Mouse (Mus musculus): Measurements from ENCODE around the gene Creb3. TPM values are rescaled to one million over a fixed set of nuclear protein-coding genes. Genes with fewer than 3 reads are reported as not detected.

Creb3 gene
- polyA plus RNA-seq, 1 experiment from 2014 or later = 22.3 TPM

DNA sequence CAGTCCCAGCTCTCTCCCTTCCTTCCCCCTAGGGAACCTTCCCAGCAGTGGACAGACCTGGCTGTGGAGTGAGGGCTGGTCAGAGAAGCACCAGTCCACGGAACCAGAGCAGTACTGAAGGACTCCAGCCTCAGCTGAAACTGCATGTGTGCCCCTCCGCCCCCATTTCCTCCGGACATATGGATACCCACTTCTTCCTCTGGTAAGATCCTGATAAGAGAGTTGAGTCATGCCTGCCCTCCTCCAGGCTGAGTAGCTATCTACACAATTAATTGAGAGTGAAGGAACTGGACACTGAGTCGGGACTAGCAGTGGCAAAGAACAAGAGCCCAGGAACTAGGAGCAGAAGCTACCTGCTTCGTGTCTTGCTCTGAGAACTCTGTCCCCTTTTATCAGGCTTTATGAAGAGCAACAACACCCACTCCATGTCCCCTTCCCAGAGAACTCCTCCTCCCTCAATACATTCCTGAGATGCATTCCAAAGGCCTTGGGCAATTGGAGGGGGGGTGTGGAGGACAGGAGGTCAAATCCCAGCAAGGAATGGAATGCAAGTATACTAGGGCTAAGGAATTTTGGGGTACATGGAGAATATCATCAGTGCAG, 4.0 kb upstream of the Creb3 start:
- H3K4me3 ChIP-seq (replicated peaks) = peak overlapping the region; percentile 83
- H3K9me3 ChIP-seq (replicated peaks) = no peaks in the 10 kb centered on the region
- H3K9ac ChIP-seq = peak overlapping the region; percentile 48
- 5% methylated on average over 5 of the region's 5 CpGs for WGBS (ENCODE audit: insufficient replicate concordance)
- H3K36me3 ChIP-seq (replicated peaks) = peaks cover 53% of the 10 kb centered on the region
- H3K27me3 ChIP-seq = no peaks in the 10 kb centered on the region
- H3K4me1 ChIP-seq (replicated peaks) = peaks cover 55% of the 10 kb centered on the region
- H3K4me2 ChIP-seq = peak overlapping the region; percentile 92
- no peak for ATAC-seq (ENCODE audit: insufficient read depth)
- peak overlapping the region; percentile 76 for H3K27ac ChIP-seq (replicated peaks)

DNA sequence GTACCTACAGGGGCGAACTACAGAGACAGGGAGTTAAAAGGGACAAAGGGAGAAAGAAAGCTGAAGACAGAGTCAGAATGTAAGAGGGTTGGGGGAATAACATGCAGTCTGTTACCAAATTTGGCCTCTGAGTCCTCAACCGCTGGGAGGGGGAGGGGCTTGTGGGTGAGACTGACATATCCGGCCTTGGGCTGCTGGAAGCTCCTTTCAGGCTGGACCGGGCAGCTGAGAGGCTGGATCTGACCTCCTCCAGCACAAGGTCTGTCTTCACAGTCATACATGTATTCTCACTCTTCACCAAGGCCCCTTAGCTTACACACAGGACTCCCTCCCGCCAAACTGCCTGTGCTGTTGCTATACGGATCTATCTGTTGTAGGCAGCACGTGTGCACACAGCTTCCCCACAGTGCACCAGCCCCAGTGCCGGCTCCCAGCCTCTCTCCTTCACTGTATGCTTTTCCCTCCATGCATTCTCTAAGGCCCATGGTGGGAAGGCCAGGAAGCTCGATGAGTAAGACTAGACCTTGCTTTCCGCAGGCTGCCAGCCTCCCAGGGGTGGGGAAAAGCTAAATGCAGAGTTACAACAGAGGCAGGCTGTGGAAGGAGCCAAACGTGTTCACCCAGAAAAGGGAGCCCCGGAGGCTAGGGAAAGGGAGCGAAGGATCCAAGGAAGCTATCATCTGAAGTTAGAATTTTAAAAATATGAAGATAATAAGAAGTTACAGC, 3.3 kb upstream of the Creb3 start:
- Histone ChIP-seq H3K4me1 (replicated peaks) (peaks cover 61% of the 10 kb centered on the region), H3K4me2 (peak overlapping the region; percentile 92), H3K36me3 (replicated peaks) (peaks cover 46% of the 10 kb centered on the region), H3K27ac (replicated peaks) (peak overlapping the region; percentile 76), H3K27me3 (no peaks in the 10 kb centered on the region), H3K9me3 (replicated peaks) (no peaks in the 10 kb centered on the region), H3K9ac (peak overlapping the region; percentile 48), H3K4me3 (replicated peaks) (peak overlapping the region; percentile 83)
- WGBS (ENCODE audit: insufficient replicate concordance) = 9% methylated on average over 13 of the region's 13 CpGs
- no peak for ATAC-seq (ENCODE audit: insufficient read depth)

DNA sequence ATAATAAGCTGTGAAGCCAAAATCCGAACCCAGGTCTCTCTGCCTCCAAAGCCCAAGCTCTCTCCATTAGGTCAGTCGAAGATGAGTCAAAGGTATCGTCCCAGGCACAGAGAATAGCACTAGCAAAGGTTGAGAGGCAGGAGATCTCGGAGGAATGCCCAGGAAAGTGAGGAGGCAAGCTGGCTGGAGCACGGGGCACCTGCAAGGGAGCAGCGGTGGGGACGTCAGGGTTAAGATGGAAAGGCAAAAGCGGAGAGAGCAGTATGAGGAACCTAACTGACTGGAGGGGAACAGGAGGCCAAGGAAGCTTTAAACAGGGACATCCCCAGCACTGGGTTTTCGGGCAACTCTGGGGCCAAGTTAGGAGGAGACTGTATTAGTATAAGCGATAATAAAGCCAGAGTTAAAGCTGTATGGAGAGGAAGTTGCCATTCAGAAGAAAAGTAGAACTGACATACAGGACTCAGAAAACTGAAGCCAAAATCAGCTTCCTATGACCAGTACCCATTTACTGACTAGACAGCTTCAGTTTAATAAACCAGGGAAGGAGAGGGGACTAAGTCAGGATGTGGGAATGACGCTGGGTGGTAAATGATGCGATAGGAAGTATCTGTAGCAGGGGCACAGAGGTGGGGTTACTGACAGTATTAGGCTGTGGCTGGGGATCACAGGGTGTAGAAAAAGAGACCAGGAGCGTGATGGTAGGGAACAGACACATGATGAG, 2.5 kb upstream of the Creb3 start:
- H3K27ac ChIP-seq (replicated peaks) = peak overlapping the region; percentile 100
- no peaks in the 10 kb centered on the region for H3K9me3 ChIP-seq (replicated peaks)
- peaks cover 68% of the 10 kb centered on the region for H3K4me1 ChIP-seq (replicated peaks)
- peaks cover 39% of the 10 kb centered on the region for H3K36me3 ChIP-seq (replicated peaks)
- 19% methylated on average over 13 of the region's 13 CpGs for WGBS (ENCODE audit: insufficient replicate concordance)
- H3K4me2 ChIP-seq = peak overlapping the region; percentile 92
- peak overlapping the region; percentile 93 for H3K9ac ChIP-seq
- peak overlapping the region; percentile 83 for H3K4me3 ChIP-seq (replicated peaks)
- no peaks in the 10 kb centered on the region for H3K27me3 ChIP-seq
- no peak for ATAC-seq (ENCODE audit: insufficient read depth)

DNA sequence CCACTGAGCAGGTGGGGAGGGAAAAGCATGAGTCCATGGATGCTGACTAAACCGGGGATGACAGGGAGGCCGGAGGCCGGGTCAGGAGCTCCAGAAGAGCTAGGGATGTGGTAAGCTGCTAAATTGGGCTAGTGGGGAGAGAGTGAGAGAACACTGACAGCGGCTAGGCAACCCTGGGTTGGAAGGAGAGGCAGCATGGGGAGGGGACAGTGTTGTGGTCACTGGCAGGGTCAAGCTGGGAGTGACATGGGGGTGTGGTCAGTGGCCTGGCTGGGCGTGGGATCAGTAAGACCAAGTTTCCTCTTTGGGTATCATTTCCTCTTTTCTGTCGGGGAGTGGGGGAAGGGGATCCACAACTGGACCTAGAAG, 1.9 kb upstream of the Creb3 start:
- H3K27me3 ChIP-seq = no peaks in the 10 kb centered on the region
- no peaks in the 10 kb centered on the region for H3K9me3 ChIP-seq (replicated peaks)
- peak overlapping the region; percentile 92 for H3K4me2 ChIP-seq
- peak overlapping the region; percentile 93 for H3K9ac ChIP-seq
- H3K36me3 ChIP-seq (replicated peaks) = peaks cover 39% of the 10 kb centered on the region
- H3K4me3 ChIP-seq (replicated peaks) = peak overlapping the region; percentile 83
- 6% methylated on average over 6 of the region's 6 CpGs for WGBS (ENCODE audit: insufficient replicate concordance)
- H3K4me1 ChIP-seq (replicated peaks) = peaks cover 71% of the 10 kb centered on the region
- H3K27ac ChIP-seq (replicated peaks) = peak overlapping the region; percentile 100
- ATAC-seq (ENCODE audit: insufficient read depth) = no peak

DNA sequence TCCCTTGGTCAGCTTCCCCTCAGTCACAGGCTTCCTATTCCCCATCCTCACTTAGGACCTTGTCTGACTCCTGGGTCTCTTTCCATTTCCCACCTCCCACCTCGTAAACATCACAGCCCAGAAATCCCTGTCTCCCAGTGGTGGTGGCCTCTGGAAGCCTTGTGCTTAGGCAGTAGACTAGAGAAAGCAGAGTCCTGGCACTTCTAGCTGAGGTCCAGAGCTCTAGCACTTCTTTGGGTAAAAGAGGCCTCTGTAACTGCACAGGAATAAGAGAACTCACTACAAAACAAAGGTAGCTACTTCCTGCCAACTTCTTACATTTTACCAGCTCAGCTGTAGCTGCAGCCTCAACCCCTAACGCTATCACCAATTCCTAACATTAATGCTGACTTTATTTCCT, 1.2 kb upstream of the Creb3 start:
- H3K9ac ChIP-seq = peak overlapping the region; percentile 93
- H3K4me2 ChIP-seq = peak overlapping the region; percentile 92
- H3K4me1 ChIP-seq (replicated peaks) = peaks cover 71% of the 10 kb centered on the region
- 4% methylated on average over 2 of the region's 2 CpGs for WGBS (ENCODE audit: insufficient replicate concordance)
- H3K4me3 ChIP-seq (replicated peaks) = peak overlapping the region; percentile 83
- H3K27ac ChIP-seq (replicated peaks) = peak overlapping the region; percentile 100
- peaks cover 39% of the 10 kb centered on the region for H3K36me3 ChIP-seq (replicated peaks)
- ATAC-seq (ENCODE audit: insufficient read depth) = no peak
- H3K27me3 ChIP-seq = no peaks in the 10 kb centered on the region
- no peaks in the 10 kb centered on the region for H3K9me3 ChIP-seq (replicated peaks)

DNA sequence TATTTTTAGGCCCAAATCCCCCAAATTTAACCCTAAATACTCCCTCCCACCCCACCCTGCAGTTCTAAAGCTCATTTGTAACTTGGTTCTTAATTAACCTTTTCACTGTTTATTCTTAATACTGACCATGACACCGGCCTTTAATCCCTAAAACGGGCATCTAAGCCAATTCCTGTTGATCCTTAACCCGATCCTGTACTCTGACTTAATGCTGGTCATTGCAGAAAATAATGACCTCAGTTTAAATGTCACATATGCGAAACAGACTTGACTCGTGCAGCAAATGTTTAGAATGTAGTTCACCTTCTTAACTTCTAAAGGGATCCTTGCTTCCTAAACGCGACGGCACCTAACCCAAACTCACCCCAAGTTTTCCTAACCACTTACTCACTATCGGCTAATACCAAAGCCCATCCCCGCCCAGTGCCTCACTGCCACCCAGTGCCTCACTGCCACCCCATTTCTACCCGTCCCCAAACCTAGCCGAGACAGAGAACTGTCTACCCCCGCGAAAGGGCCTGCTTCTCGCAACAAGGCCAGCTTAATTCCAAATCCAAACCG, 616 bp upstream of the Creb3 start:
- peaks cover 69% of the 10 kb centered on the region for H3K4me1 ChIP-seq (replicated peaks)
- no peaks in the 10 kb centered on the region for H3K27me3 ChIP-seq
- H3K4me2 ChIP-seq = peak overlapping the region; percentile 92
- H3K27ac ChIP-seq (replicated peaks) = peak overlapping the region; percentile 100
- peaks cover 39% of the 10 kb centered on the region for H3K36me3 ChIP-seq (replicated peaks)
- H3K4me3 ChIP-seq (replicated peaks) = peak overlapping the region; percentile 83
- ATAC-seq (ENCODE audit: insufficient read depth) = peak; percentile 68
- peak overlapping the region; percentile 93 for H3K9ac ChIP-seq
- 1% methylated on average over 16 of the region's 16 CpGs for WGBS (ENCODE audit: insufficient replicate concordance)
- no peaks in the 10 kb centered on the region for H3K9me3 ChIP-seq (replicated peaks)

DNA sequence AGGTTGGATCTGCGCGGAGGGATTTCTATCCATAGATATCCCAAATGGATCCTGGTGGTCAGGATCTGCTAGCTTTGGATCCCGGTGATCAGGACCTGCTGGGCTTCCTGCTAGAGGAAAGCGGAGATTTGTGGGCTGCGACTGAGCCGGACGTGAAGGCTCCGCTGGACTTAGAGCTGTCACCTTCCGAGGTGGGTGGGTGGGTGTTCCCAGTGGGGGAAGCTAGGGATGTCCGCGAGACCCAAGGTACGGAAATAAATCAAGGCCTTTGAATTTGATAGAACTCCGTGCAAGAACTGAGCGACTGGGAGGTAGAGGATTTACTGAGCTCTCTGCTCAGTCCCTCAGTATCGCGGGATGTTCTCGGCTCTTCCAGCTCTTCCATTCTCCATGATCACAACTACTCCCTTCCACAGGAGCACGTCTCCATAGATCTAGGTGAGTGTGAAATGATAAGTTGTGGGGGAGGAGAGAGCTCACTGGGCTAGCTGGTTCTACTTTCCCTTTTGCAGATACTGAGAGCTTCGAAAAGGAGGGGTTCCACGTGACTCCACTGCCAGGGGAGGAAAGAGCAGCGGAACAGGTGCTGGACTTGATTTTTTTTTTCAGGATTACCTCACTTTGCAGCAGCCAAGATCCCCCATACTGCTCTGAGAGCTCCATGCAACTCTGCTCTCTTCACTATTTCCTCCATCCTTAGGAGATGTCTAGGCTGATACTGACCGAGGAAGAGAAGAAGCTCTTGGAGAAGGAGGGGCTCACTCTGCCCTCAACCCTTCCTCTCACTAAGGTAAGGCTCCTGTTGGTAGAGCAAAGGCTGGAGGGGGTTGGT, 853 bp downstream of the Creb3 start:
- Histone ChIP-seq H3K4me3 (replicated peaks) (peak overlapping the region; percentile 83), H3K27ac (replicated peaks) (peak overlapping the region; percentile 100), H3K4me1 (replicated peaks) (peaks cover 55% of the 10 kb centered on the region), H3K36me3 (replicated peaks) (peaks cover 39% of the 10 kb centered on the region), H3K9me3 (replicated peaks) (no peaks in the 10 kb centered on the region), H3K4me2 (peak overlapping the region; percentile 92), H3K9ac (peak overlapping the region; percentile 93), H3K27me3 (no peaks in the 10 kb centered on the region)
- WGBS (ENCODE audit: insufficient replicate concordance) = 1% methylated on average over 22 of the region's 22 CpGs
- ATAC-seq (ENCODE audit: insufficient read depth) = no peak

DNA sequence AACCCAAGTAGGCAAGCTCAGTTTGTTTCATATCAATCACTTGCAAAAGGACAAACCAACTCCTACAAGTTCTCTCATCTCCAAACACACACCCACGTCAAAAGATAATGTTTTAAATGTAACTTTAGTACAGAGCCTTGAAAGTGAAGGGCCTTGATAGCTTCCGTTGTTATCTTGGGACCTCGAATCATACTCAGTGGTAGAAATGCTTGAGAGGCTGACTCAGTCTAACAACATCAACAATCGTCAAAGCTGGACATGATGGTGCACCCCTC, 1.4 kb downstream of the Creb3 start:
- Histone ChIP-seq H3K27ac (replicated peaks) (peak overlapping the region; percentile 100), H3K27me3 (no peaks in the 10 kb centered on the region), H3K4me3 (replicated peaks) (peak overlapping the region; percentile 83), H3K4me1 (replicated peaks) (peaks cover 50% of the 10 kb centered on the region), H3K9ac (peak overlapping the region; percentile 93), H3K4me2 (peak overlapping the region; percentile 92), H3K9me3 (replicated peaks) (no peaks in the 10 kb centered on the region), H3K36me3 (replicated peaks) (peaks cover 44% of the 10 kb centered on the region)
- WGBS (ENCODE audit: insufficient replicate concordance) = 24% methylated on average over 4 of the region's 4 CpGs
- no peak for ATAC-seq (ENCODE audit: insufficient read depth)

DNA sequence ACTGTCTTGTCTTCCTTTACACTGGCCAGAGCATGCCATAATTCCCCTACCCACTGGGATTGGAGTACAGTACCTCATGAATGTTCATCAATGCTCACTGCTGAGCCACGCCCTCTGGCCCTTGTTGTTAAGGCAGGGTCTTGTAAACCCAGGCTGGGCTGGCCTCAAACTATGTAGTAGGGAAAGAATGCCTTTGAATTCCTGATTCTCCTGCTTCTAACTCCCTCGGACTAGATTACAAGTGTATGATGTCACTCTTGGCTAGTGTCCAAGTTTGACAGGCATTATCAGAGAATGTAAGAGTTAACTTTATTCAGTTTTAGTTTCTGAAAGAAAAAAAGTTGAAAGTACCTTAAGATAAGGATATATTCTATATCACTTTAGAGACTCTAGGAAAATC, 2.1 kb downstream of the Creb3 start:
- Histone ChIP-seq H3K36me3 (replicated peaks) (peaks cover 51% of the 10 kb centered on the region), H3K9me3 (replicated peaks) (no peaks in the 10 kb centered on the region), H3K4me3 (replicated peaks) (0 out of 2 replicates have a peak overlapping the region, but pooled peaks have one; percentile 83), H3K4me2 (0 out of 2 replicates have a peak overlapping the region, but pooled peaks have one; percentile 92), H3K27ac (replicated peaks) (no peak overlapping the region), H3K4me1 (replicated peaks) (peaks cover 43% of the 10 kb centered on the region), H3K27me3 (no peaks in the 10 kb centered on the region), H3K9ac (no peak overlapping the region)
- ATAC-seq (ENCODE audit: insufficient read depth) = no peak
- 51% methylated on average over 2 of the region's 2 CpGs for WGBS (ENCODE audit: insufficient replicate concordance)

DNA sequence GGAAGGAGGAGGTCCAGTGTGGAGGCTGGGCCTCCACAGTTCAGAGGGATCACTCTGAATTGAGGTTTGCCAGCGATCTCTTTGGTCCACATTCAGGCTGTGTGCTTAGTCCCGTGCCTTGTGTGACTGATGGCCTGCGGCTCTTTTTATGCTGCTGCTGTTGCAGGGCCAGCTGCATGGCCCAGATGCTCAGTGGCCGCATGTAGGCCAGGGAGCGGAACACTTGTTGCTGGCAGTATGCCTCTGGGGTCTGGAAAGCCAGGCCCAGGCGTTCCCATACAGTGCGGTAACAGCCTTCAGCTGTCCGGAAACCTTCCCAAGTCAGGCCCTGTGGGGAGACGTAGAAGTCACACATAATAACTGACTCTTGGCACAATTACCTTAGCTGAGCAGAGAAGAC, 5.0 kb downstream of the Creb3 start:
- no peak overlapping the region for H3K27ac ChIP-seq (replicated peaks)
- WGBS (ENCODE audit: insufficient replicate concordance) = 89% methylated on average over 9 of the region's 9 CpGs
- H3K9me3 ChIP-seq (replicated peaks) = no peaks in the 10 kb centered on the region
- H3K27me3 ChIP-seq = no peaks in the 10 kb centered on the region
- H3K36me3 ChIP-seq (replicated peaks) = peaks cover 76% of the 10 kb centered on the region
- peaks cover 23% of the 10 kb centered on the region for H3K4me1 ChIP-seq (replicated peaks)
- H3K9ac ChIP-seq = no peak overlapping the region
- no peak for ATAC-seq (ENCODE audit: insufficient read depth)
- no peak overlapping the region for H3K4me3 ChIP-seq (replicated peaks)
- H3K4me2 ChIP-seq = no peak overlapping the region
